ENCODE assay signal across 8 mouse cellular contexts in genomic region chrX:72824776-72825588, GRCm38 (mm10). TPM values are rescaled to one million over a fixed set of nuclear protein-coding genes. Genes with fewer than 3 reads are reported as not detected.
A peak's percentile ranks its signal among the peaks of the same experiment; 100 is the strongest.
DNase-seq lines count a peak whose midpoint lies in the region; ATAC-seq lines count a peak whose summit lies in the region.

Gabrq (plus strand) TSS chrX:72825178.

- ATAC-seq in heart, embryonic 12.5 days (ENCODE audit: insufficient number of reproducible peaks, low FRiP score), result no peak
- peak; percentile 83 for ATAC-seq in common myeloid progenitor, adult 5-6 weeks (replicated peaks; ENCODE audit: low read depth, poor library complexity, severe bottlenecking)

- peaks cover 36% of the 10 kb centered on the region for H3K27me3 ChIP-seq in heart, embryonic 12.5 days (replicated peaks)
- peaks cover 61% of the 10 kb centered on the region for H3K27me3 ChIP-seq in limb, embryonic 10.5 days (ENCODE audit: low read depth, poor library complexity, severe bottlenecking)
- peaks cover 35% of the 10 kb centered on the region for H3K27me3 ChIP-seq in midbrain, embryonic 10.5 days (ENCODE audit: low read depth, poor library complexity, severe bottlenecking)

- no peak within 1 kb of the TSS for H3K27ac ChIP-seq in heart, embryonic 12.5 days (ENCODE audit: poor library complexity, severe bottlenecking)
- no peak within 1 kb of the TSS for H3K27ac ChIP-seq in limb, embryonic 10.5 days
- no peak within 1 kb of the TSS for H3K27ac ChIP-seq in midbrain, embryonic 10.5 days (replicated peaks)

- no peak within 1 kb of the TSS for H3K9ac ChIP-seq in heart, embryonic 12.5 days

- DNase-seq in heart, adult 8-10 months (ENCODE audit: low spot score), result no peak
- DNase-seq in heart, postnatal 10 days, result peak; percentile 3 to 7
- DNase-seq in limb, embryonic 10.5 days (ENCODE audit: low spot score), result peak; percentile 39
- DNase-seq in midbrain, embryonic 10.5 days (ENCODE audit: low spot score), result peak; percentile 37
- DNase-seq in testis, postnatal 14 days (ENCODE audit: low spot score), result peak; percentile 53
- DNase-seq in layer of hippocampus, postnatal 36 days, result no peak

- H3K4me2 ChIP-seq in heart, embryonic 12.5 days, result peak within 1 kb of the TSS; percentile 75

- WGBS in heart, embryonic 12.5 days, result 25% methylated on average over 43 of the region's 43 CpGs
- 13% methylated on average over 43 of the region's 43 CpGs for WGBS in limb, embryonic 10.5 days
- WGBS in midbrain, embryonic 10.5 days, result 23% methylated on average over 43 of the region's 43 CpGs

- H3K36me3 ChIP-seq in heart, embryonic 12.5 days, result no peaks in the 10 kb centered on the region
- no peaks in the 10 kb centered on the region for H3K36me3 ChIP-seq in limb, embryonic 10.5 days
- no peaks in the 10 kb centered on the region for H3K36me3 ChIP-seq in midbrain, embryonic 10.5 days

- no peaks in the 10 kb centered on the region for H3K9me3 ChIP-seq in heart, embryonic 12.5 days (replicated peaks)
- H3K9me3 ChIP-seq in limb, embryonic 10.5 days (replicated peaks), result no peaks in the 10 kb centered on the region
- no peaks in the 10 kb centered on the region for H3K9me3 ChIP-seq in midbrain, embryonic 10.5 days (replicated peaks)

- intact Hi-C loops in heart, postnatal 10 days (cut with DNase I), result loop anchor here (10.0 kb wide), 1 partner anchor 1030 kb away; no protein-coding TSS in a partner anchor

- H3K4me1 ChIP-seq in heart, embryonic 12.5 days (replicated peaks), result no peaks in the 10 kb centered on the region
- H3K4me1 ChIP-seq in limb, embryonic 10.5 days, result 0 out of 2 replicates have a peak, but pooled peaks cover 3% of the 10 kb centered on the region
- H3K4me1 ChIP-seq in midbrain, embryonic 10.5 days, result 0 out of 2 replicates have a peak, but pooled peaks cover 9% of the 10 kb centered on the region

- peak within 1 kb of the TSS; percentile 41 for H3K4me3 ChIP-seq in heart, embryonic 12.5 days
- H3K4me3 ChIP-seq in limb, embryonic 10.5 days, result peak within 1 kb of the TSS; percentile 47
- peak within 1 kb of the TSS; percentile 54 for H3K4me3 ChIP-seq in midbrain, embryonic 10.5 days

RNA-seq across cellular contexts. Expression of gene Gabrq, which starts in this region (rescaled TPM):
- polyA plus RNA-seq in heart, embryonic 12.5 days (2016; fragmentation: Nextera tagmentation; extraction: Ambion mirVana), result 0.05 TPM in 1 of 2 replicates, not detected in the other
- under 1 TPM in 1 of 4 experiments, not detected in 3; 0.14 TPM for total RNA-seq in heart, adult 8-10 months (2022)
- not detected in 2 replicates for total RNA-seq in common myeloid progenitor, adult 5-6 weeks (2017)
- total RNA-seq in heart, postnatal 10 days (2021), result under 1 TPM in 1 of 2 experiments, not detected in 1; 0.10 TPM
- polyA plus RNA-seq in limb, embryonic 10.5 days (2016; fragmentation: Nextera tagmentation; extraction: Ambion mirVana), result 0.04 and 0.08 TPM in 2 replicates
- 0.39 and 0.83 TPM in 2 replicates for polyA plus RNA-seq in midbrain, embryonic 10.5 days (2016; fragmentation: Nextera tagmentation; extraction: Ambion mirVana)
- total RNA-seq in layer of hippocampus, postnatal 36 days (2021), result under 1 TPM; 0.18 to 0.35 TPM

Comparison
In these comparisons a context has a peak if more than half of its experiments do, and no peak if none do; other contexts are left out.
1. Peak in ATAC-seq in common myeloid progenitor, adult 5-6 weeks; RNA of the gene not detected or under 1 TPM.
2. Peak in DNase-seq in heart, postnatal 10 days; RNA of the gene not detected or under 1 TPM.
3. Peak in DNase-seq and H3K4me3 ChIP-seq in limb, embryonic 10.5 days; RNA of the gene not detected or under 1 TPM.
4. Peak in DNase-seq and H3K4me3 ChIP-seq in midbrain, embryonic 10.5 days; RNA of the gene not detected or under 1 TPM.